Mouse (Mus musculus) c-Kit-positive CD71-negative TER-119-negative erythroid progenitor cells, embryonic 14.5 days (primary cell): ENCODE results near the gene Snx12.

Experiments used
- DNase-seq: peaks from one replicate; pipeline ENCODE4 v3.0.0-alpha.2; 2013; ENCODE audit warnings: low read depth

Snx12 gene

DNA sequence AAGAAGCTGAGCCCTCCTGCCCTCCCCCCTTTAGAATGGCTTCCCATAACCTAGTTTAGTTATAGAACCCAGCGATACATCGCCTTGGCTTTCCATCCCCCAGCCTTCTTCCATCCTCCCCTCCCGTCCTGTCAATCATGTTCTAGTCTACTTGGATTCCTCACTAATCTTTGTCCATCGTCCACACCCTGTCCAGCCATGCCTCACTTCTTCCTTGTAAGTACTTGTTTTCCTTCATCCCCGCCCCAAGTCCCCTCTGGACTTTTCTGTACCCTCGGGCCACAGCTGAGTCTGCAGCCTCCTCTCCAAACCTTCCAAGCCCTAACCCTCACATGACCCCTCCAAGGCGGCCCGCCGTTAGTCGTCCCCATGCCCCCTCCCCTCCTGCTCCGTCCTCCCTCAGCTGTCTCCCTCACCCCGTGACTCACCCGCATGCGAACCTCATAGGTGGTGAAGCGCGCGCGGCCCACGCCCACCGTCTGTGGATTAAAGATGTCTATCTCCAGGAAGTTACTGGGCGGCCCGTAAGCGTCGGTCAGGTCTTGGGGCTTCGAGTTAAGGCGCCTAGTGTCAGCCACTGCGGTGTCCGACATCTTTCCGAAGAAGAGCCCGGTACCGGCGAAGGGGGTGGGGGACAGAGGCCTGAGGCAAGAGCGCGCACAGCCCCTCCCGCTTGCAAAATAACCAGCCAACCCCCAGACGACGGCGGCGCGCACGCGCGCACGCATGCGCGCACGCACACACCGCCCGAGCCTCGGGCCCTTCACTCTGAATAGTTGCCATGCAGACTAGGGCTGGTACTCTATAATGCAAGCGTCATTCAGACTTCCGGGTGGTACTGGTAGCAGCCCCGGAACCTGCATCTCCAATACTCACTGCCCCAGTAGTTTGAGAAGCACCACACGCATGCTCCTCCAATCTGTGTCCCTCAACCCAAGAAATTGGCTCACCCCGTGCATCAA lies at the start of gene Snx12:
Snx12 (minus strand) TSS at position 730 of the 962 bp plus-strand sequence.
- peak; percentile 58 for DNase-seq

GRCm38 (mm10) chrX:101268755-101269124 lies 46.4 kb upstream of the Snx12 start, which contains the start of gene Gm20489:
Gm20489 (minus strand) TSS chrX:101269023.
- no peak for DNase-seq

DNA sequence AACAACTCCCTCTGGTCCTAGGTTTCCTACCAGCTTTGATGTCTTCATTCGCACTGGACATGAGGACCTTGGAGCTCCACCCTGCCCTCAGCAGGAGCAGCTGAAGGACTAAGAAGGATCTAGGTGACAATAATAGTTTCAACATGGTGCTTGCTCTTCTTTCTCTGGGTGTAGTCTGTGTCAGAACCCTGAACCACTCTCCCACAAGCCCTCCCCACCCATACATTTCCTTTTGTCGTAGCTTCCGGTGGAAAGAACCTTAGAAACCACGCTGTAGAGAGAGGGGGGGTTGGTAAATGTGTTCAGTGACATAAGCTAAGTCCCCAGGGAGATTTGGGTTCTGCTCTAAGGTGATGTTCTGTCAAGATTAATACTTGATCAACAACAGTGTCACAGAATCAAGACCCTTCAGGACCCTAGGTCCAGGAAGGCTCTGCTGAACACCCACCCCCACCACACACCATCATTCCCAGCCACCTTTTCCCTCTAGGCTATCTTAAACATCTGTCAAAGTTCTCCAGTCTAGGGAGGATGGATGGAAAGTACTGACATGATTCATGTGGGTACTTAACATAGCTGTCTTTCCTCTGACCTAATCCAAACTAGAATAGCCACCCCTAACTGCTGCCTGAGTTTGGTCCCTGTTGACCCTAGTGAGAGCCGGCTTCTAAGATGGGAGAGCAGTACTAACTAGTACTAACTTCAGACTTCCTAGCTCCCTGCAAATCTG lies 45.8 kb upstream of the Snx12 start, which contains the start of gene Il2rg:
Il2rg (minus strand) TSS at position 231 of the 730 bp plus-strand sequence.
- no peak for DNase-seq

DNA sequence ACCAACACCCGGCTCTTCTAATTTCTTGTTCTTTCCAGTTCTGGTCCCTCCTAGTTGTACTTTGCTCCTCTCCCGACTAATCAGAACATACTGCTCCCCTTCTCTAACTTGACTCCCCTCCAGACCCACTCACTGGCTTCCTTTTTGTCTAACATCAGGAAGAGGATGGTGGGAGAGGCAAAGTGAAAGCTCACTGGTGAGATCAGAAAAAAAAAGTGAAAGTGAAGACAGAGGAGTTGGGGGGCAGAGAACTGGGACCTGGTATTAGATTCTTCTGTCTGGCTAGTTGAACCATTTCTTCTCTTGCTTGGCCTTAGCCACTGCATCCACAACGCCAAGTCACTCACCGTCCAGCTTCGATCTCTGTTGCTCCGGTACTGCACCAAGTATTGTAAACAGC lies 44.3 kb upstream of the Snx12 start:
- no peak for DNase-seq

- no peak for DNase-seq
Observed at GRCm38 (mm10) chrX:101263892-101264291, 41.5 kb upstream of the Snx12 start, which contains the start of gene Gm614. Gm614 (minus strand) TSS chrX:101263992.

- DNase-seq = no peak
Observed at GRCm38 (mm10) chrX:101260441-101261325, 38.3 kb upstream of the Snx12 start.

- no peak for DNase-seq
Observed at GRCm38 (mm10) chrX:101256603-101257002, 34.2 kb upstream of the Snx12 start.

GRCm38 (mm10) chrX:101254740-101255139 lies 32.4 kb upstream of the Snx12 start:
- DNase-seq = no peak

DNA sequence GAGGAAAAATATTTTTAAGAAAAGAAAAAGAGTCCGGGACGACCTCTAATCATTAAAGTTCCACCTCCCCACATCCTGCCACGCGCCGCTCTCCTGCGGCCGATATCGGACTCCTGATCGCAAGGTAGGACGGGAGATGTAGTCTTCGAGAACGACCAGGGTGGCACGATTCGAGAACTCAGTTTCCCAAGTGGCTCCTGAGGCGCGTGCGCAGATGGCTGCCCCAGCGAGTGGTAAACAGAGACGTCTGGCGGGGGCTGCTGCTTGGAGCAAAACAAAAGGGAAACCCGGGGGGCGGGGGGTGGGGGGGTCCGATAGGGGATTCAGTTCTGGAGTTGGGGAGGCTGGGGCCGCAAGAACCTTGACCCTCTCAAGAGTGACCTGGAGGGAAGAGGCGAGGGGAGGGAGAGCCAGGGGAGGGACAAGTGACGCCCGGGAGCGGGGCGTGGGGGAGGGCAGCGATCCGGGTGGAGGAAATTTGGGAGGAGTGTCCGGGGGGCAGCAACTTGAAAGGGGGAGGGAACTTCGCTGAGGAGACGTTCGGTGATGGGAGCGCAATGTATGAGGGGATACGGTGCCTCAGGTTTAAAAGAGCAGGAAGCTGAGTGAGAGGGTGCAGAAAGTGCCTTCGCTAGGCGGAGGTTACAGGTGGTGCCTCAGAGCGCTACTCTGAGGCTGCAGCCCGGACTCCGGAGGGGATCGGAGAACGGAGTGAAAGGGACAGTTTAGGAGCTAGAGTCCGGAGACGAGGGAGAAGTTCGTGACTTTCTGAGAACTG lies 31.8 kb upstream of the Snx12 start, which contains the start of gene Foxo4:
Foxo4 (plus strand) TSS at position 577 of the 778 bp plus-strand sequence.
- peak; percentile 71 for DNase-seq

GRCm38 (mm10) chrX:101245011-101245410 lies 22.6 kb upstream of the Snx12 start:
- no peak for DNase-seq

DNA sequence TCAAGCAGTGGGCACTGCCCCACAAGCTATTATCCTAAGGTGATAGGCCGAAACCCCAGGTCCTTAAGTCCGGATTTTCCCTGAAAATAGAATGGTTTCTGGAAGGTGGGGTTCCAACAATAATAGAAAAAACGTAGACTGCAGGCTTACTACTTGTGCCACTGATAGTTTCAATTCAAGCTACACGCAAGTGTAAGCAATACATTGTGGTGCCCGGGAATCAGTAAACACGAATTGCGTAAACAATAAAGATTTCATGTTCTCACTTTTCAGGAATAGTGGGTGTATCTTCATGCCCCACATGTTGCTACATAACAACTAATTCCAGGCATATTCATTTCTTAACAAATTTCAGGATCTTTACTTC lies 416 bp upstream of the Snx12 start:
- no peak for DNase-seq

DNA sequence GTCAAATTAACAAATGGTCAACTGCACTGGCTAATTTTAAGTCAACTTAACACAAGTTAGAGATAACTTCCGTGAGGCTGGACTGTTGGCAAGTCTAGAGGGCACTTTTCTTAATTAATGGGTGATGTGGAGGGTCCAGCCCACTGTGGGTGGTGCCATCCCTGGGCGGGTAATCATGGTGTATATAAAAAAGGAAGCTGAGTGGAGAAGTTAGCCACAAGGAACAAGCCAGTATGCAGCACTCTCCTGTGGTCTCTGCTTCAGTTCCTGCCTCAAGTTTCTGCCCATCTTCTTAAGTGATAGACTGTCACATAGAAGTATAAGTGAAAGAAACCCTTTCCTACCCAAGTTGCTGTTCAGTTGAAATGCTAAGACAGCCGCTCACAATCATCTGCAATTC lies 33.1 kb downstream of the Snx12 start:
- DNase-seq = no peak

DNA sequence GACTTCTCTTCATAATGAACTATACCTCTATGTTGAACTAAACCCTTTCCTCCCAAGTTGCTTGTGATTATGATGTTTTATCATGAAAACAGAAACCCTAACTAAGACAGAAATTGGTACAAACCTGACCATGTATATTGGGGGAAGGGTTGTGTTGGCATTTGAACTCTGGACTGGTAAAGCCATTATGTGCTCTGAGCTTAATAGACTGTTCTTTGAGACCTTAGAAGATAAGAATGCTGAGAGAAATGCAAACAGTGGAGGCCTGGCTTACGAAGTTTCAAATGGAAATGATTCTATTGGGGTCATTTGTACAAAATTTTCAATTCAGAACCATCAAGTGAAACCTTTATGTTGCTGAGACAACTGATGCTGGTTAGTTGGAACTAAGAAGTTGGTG lies 34.7 kb downstream of the Snx12 start:
- DNase-seq = no peak

DNA sequence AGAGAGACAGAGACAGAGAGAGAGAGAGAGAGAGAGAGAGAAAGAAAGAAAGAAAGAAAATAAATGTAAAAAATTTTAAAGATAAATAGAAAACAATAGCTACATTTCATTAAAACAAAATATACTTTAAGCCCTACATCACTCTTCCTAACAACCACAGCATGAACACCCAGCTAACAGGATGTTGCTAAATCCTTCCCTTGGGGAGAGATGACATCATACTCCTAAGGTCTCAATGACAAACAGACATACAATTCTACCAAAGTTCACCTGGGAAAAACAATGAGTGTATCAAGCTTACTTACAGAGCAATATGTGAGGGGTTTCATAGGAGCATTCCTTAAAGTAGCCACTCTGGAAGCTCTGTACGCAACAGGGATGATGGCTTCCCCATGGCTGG lies 49.0 kb downstream of the Snx12 start:
- no peak for DNase-seq

GRCm38 (mm10) chrX:101168425-101168824 lies 53.9 kb downstream of the Snx12 start:
- no peak for DNase-seq

GRCm38 (mm10) chrX:101163739-101164138 lies 58.6 kb downstream of the Snx12 start:
- no peak for DNase-seq

DNA sequence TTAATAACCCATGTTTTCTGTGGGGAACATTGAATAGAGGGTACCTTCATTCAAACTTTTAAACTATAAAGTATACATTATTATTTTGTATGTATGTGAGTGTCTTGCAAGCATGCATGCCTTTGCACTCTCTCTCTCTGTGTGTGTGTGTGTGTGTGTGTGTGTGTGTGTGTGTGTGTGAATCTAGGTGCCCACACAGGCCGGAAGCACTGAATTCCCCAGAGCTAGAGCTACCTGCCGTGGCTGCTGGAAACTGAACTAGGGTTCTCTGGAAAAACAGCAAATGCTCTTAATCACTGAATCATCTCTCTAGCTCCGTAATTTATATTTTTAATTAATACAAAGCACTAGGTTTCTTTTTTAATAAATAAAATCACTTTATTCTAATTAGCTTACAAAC lies 59.1 kb downstream of the Snx12 start:
- no peak for DNase-seq

DNA sequence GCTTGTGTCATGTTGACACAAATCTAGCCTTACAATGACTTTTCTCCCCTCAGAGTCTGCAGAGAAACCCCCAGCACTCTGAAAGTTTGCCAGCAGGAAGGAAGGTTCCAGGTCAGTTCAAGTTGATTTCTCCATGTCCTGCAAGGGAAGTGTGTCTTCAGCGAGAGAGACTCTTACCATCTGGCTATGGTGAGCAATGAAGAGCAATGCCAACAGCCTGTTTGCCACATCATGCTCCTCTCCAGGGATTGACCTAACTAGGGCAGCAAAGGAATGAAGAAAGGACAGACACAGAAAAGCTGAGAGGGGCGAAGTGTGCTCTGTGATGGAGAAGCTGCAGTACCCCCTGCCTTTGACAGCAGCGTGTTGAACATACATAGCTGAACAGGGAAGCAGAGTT lies 59.8 kb downstream of the Snx12 start:
- no peak for DNase-seq

DNA sequence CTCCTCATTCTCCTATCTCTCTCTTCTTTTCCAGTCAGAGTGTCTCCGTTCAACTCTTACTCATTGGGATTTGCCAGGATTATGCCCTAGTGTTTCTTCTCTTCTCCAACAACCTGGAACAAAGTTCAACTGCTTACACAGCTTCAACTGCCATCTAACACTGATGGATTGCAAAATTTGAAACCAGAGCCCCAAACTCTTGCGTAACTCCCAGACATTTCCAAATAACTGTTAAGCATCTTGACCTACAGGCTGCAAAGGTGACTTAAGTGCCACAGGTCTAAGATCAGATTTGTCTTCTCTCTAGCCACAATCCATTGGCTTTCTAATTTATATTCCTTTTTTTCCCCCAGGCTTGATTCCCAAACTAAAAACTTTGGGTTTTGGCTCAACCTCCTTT lies 64.9 kb downstream of the Snx12 start:
- no peak for DNase-seq

DNA sequence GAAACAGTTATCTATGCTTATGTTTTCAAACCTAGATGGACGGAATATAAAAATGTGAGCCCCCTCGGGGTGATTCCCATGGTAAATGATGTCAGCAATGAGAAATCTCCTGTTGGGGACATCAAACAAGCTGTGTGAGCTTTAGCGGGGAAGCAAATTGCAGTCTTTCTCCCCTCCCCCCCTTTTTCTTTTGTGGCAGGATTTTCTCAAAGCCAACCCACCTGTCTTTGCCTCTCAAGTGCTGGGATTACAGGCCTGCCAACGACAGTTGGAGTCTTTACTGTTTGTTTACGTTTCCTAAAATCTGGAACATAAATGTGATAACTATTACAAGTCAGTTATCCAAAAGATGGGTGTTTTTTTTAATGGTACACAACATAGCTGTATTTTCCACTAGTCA lies 66.0 kb downstream of the Snx12 start:
- DNase-seq = no peak

GRCm38 (mm10) chrX:101147506-101147905 lies 74.9 kb downstream of the Snx12 start:
- no peak for DNase-seq
